In the genomic region with DNA sequence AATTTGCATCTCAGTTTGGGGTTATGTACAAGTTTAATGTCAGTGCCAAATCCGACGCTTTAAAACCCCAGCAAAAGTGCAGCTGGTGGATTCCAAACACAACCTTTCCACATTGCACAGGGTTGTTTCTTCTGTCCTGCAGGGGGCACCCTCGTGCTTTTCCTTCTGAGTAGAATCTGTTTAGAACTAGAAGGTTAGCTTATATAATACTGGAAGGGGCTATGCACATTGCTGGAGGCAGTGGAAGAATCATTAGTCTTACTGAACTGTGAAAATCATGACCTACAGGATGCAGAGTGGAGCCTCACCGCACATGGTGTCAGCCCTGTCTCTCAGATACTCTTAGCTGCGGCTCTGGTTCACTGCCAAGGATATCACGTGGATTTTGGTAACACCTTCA, we compare ENCODE assay signal across 10 mouse cellular contexts. TPM values are rescaled to one million over a fixed set of nuclear protein-coding genes. Genes with fewer than 3 reads are reported as not detected.
DNase-seq lines count a peak whose midpoint lies in the region; ATAC-seq and TF ChIP-seq lines count a peak whose summit lies in the region.
"Had no signal": no experiment of that assay in that cellular context is flagged by ENCODE, and none has a peak within 500 bp of the region (broad histone marks: within the 10 kb centered on the region; RNA-seq: fewer than 3 reads in every experiment).

No protein-coding gene starts in this region.

- no peak for TF ChIP-seq EP300 in ES-Bruce4 (IDR thresholded peaks at IDR 0.05; ENCODE audit: insufficient read depth, low read depth, low read length)

- no peak overlapping the region for H3K4me3 ChIP-seq in heart, embryonic 10.5 days
- H3K4me3 ChIP-seq in ES-Bruce4 (ENCODE audit: low read depth, low read length): no peak overlapping the region
- H3K4me3 ChIP-seq: embryonic facial prominence, embryonic 15.5 days; neural tube, embryonic 12.5 days had no signal

- no peak overlapping the region for H3K27ac ChIP-seq in heart, embryonic 10.5 days
- H3K27ac ChIP-seq in ES-Bruce4 (ENCODE audit: insufficient read depth, low read length): no peak overlapping the region
- H3K27ac ChIP-seq: embryonic facial prominence, embryonic 15.5 days; neural tube, embryonic 12.5 days had no signal

- no peak overlapping the region for H3K9ac ChIP-seq in ES-Bruce4 (ENCODE audit: low read depth, poor library complexity, severe bottlenecking)
- H3K9ac ChIP-seq: embryonic facial prominence, embryonic 15.5 days; neural tube, embryonic 12.5 days had no signal

- DNase-seq in heart, postnatal 14 days: peak; percentile 68 to 79
- no peak for DNase-seq in heart, embryonic 10.5 days (ENCODE audit: low spot score)
- peak; percentile 2 for DNase-seq in cerebellum, adult 8-10 months
- peak; percentile 74 for DNase-seq in heart, postnatal 4 days
- peak; percentile 82 to 85 for DNase-seq in left cerebral cortex, postnatal 14 days (ENCODE audit: low spot score in 2 of 2)
- DNase-seq in thymus, postnatal 25 days: peak; percentile 76

- no peaks in the 10 kb centered on the region for H3K36me3 ChIP-seq in heart, embryonic 10.5 days
- no peaks in the 10 kb centered on the region for H3K36me3 ChIP-seq in ES-Bruce4 (ENCODE audit: control insufficient read depth, insufficient read depth, low read length, poor library complexity, severe bottlenecking)
- H3K36me3 ChIP-seq: embryonic facial prominence, embryonic 15.5 days; neural tube, embryonic 12.5 days had no signal

- intact Hi-C loops in heart, postnatal 14 days (cut with DNase I): loop anchor here (2.0 kb wide), 1 partner anchor 167 kb away; no protein-coding TSS in a partner anchor
- intact Hi-C loops in left cerebral cortex, postnatal 14 days (cut with DNase I): loop anchor here (1.0 kb wide), 1 partner anchor 164 kb away; no protein-coding TSS in a partner anchor

- H3K9me3 ChIP-seq in heart, embryonic 10.5 days: no peaks in the 10 kb centered on the region
- H3K9me3 ChIP-seq in ES-Bruce4 (replicated peaks; ENCODE audit: control insufficient read depth, insufficient read depth, low read length, poor library complexity, severe bottlenecking): no peaks in the 10 kb centered on the region
- H3K9me3 ChIP-seq: embryonic facial prominence, embryonic 15.5 days; neural tube, embryonic 12.5 days had no signal

- 59% methylated on average over 6 of the region's 6 CpGs for WGBS in heart, embryonic 10.5 days

- peak; percentile 16 for TF ChIP-seq CTCF in ES-Bruce4 (IDR thresholded peaks at IDR 0.05; ENCODE audit: low read depth, low read length)

- peaks cover 12% of the 10 kb centered on the region; the same call in 1 of the 2 replicates for H3K4me1 ChIP-seq in heart, embryonic 10.5 days
- no peaks in the 10 kb centered on the region for H3K4me1 ChIP-seq in ES-Bruce4 (ENCODE audit: control insufficient read depth, insufficient read depth, low read length)
- H3K4me1 ChIP-seq: neural tube, embryonic 12.5 days had no signal

- peak; percentile 42 for ATAC-seq in neutrophil, adult 5-6 weeks (ENCODE audit: extremely low read depth, insufficient number of reproducible peaks, low FRiP score, poor library complexity, severe bottlenecking)

- H3K27me3 ChIP-seq in heart, embryonic 10.5 days (ENCODE audit: insufficient read depth, poor library complexity, severe bottlenecking): no peaks in the 10 kb centered on the region
- H3K27me3 ChIP-seq in ES-Bruce4 (ENCODE audit: control insufficient read depth, insufficient read depth, low read length, poor library complexity, severe bottlenecking): no peaks in the 10 kb centered on the region
- H3K27me3 ChIP-seq: embryonic facial prominence, embryonic 15.5 days; neural tube, embryonic 12.5 days had no signal

- TF ChIP-seq POLR2A in ES-Bruce4 (IDR thresholded peaks at IDR 0.05; ENCODE audit: insufficient read depth, low read length): no peak

RNA-seq across cellular contexts. Expression of a gene that starts 49.3 kb away (rescaled TPM):
- 1 to 10 TPM; 2.0 to 2.7 TPM for total RNA-seq in heart, postnatal 14 days (2021)
- polyA plus RNA-seq in heart, embryonic 10.5 days (2016; fragmentation: Nextera tagmentation; extraction: Ambion mirVana): 0.05 and 0.06 TPM in 2 replicates
- 0.18 and 0.41 TPM in 2 replicates for polyA plus RNA-seq in ES-Bruce4 (2011; ENCODE audit: insufficient read depth, insufficient read length, low read depth, missing spikeins)
- 1 to 10 TPM in 1 of 2 experiments, under 1 TPM in 1; 0.77 to 1.4 TPM for total RNA-seq in heart, postnatal 4 days (2021)
- total RNA-seq in left cerebral cortex, postnatal 14 days (2021): under 1 TPM in 1 of 2 experiments, not detected in 1; 0.15 TPM
- total RNA-seq in neutrophil, adult 5-6 weeks (2017): 3.6 and 4.1 TPM in 2 replicates

RNA-seq across cellular contexts. Expression of a gene that starts 55.7 kb away (rescaled TPM):
- total RNA-seq in heart, postnatal 14 days (2021): 1 to 10 TPM; 3.8 to 4.9 TPM
- polyA plus RNA-seq in heart, embryonic 10.5 days (2016; fragmentation: Nextera tagmentation; extraction: Ambion mirVana): 1.8 and 2.3 TPM in 2 replicates
- polyA plus RNA-seq in ES-Bruce4 (2011; ENCODE audit: insufficient read depth, insufficient read length, low read depth, missing spikeins): 0.30 and 0.46 TPM in 2 replicates
- 1 to 10 TPM; 6.2 to 6.8 TPM for total RNA-seq in heart, postnatal 4 days (2021)
- 1 to 10 TPM in 1 of 2 experiments, under 1 TPM in 1; 0.77 to 1.3 TPM for total RNA-seq in left cerebral cortex, postnatal 14 days (2021)
- 0.70 and 1.6 TPM in 2 replicates for total RNA-seq in neutrophil, adult 5-6 weeks (2017)
